Mouse (Mus musculus): Measurements from ENCODE around the gene Tmem91. TPM values are rescaled to one million over a fixed set of nuclear protein-coding genes. Genes with fewer than 3 reads are reported as not detected.

The Tmem91 gene
- polyA plus RNA-seq, 1 experiment, result not detected

- Histone ChIP-seq H3K4me3 (ENCODE audit: insufficient read depth, low read length) (no peak overlapping the region), H3K4me1 (ENCODE audit: control insufficient read depth, insufficient read depth, low read length) (no peaks in the 10 kb centered on the region), H3K27ac (ENCODE audit: insufficient read depth, low read length) (no peak overlapping the region)
- TF ChIP-seq CTCF (IDR thresholded peaks at IDR 0.05; ENCODE audit: borderline replicate concordance, insufficient read depth, low read length), result no peak
- no peak for TF ChIP-seq POLR2A (IDR thresholded peaks at IDR 0.05; ENCODE audit: low read depth, low read length)
Observed at GRCm38 (mm10) chr7:25655601-25656428, 19.2 kb downstream of the Tmem91 start.

- no peak for TF ChIP-seq POLR2A (IDR thresholded peaks at IDR 0.05; ENCODE audit: low read depth, low read length)
- TF ChIP-seq CTCF (IDR thresholded peaks at IDR 0.05; ENCODE audit: borderline replicate concordance, insufficient read depth, low read length), result no peak
- Histone ChIP-seq H3K4me1 (ENCODE audit: control insufficient read depth, insufficient read depth, low read length) (no peaks in the 10 kb centered on the region), H3K4me3 (ENCODE audit: insufficient read depth, low read length) (no peak overlapping the region), H3K27ac (ENCODE audit: insufficient read depth, low read length) (no peak overlapping the region)
Observed at GRCm38 (mm10) chr7:25652244-25652759, 22.7 kb downstream of the Tmem91 start.

- Histone ChIP-seq H3K4me3 (ENCODE audit: insufficient read depth, low read length) (no peak overlapping the region), H3K27ac (ENCODE audit: insufficient read depth, low read length) (no peak overlapping the region), H3K4me1 (ENCODE audit: control insufficient read depth, insufficient read depth, low read length) (no peaks in the 10 kb centered on the region)
- TF ChIP-seq POLR2A (IDR thresholded peaks at IDR 0.05; ENCODE audit: low read depth, low read length), result no peak
- TF ChIP-seq CTCF (IDR thresholded peaks at IDR 0.05; ENCODE audit: borderline replicate concordance, insufficient read depth, low read length), result no peak
Observed at GRCm38 (mm10) chr7:25651281-25651680, 23.7 kb downstream of the Tmem91 start.

GRCm38 (mm10) chr7:25649839-25650238, 25.1 kb downstream of the Tmem91 start:
- H3K4me1 ChIP-seq (ENCODE audit: control insufficient read depth, insufficient read depth, low read length), result no peaks in the 10 kb centered on the region
- no peak for TF ChIP-seq POLR2A (IDR thresholded peaks at IDR 0.05; ENCODE audit: low read depth, low read length)
- TF ChIP-seq CTCF (IDR thresholded peaks at IDR 0.05; ENCODE audit: borderline replicate concordance, insufficient read depth, low read length), result no peak
- no peak overlapping the region for H3K27ac ChIP-seq (ENCODE audit: insufficient read depth, low read length)
- H3K4me3 ChIP-seq (ENCODE audit: insufficient read depth, low read length), result no peak overlapping the region

GRCm38 (mm10) chr7:25647574-25648123, 27.3 kb downstream of the Tmem91 start:
- H3K4me3 ChIP-seq (ENCODE audit: insufficient read depth, low read length), result no peak overlapping the region
- H3K4me1 ChIP-seq (ENCODE audit: control insufficient read depth, insufficient read depth, low read length), result no peaks in the 10 kb centered on the region
- no peak overlapping the region for H3K27ac ChIP-seq (ENCODE audit: insufficient read depth, low read length)
- no peak for TF ChIP-seq POLR2A (IDR thresholded peaks at IDR 0.05; ENCODE audit: low read depth, low read length)
- TF ChIP-seq CTCF (IDR thresholded peaks at IDR 0.05; ENCODE audit: borderline replicate concordance, insufficient read depth, low read length), result peak; percentile 18; the same call in 1 of the 2 replicates

GRCm38 (mm10) chr7:25645074-25645473, 29.9 kb downstream of the Tmem91 start:
- no peaks in the 10 kb centered on the region for H3K4me1 ChIP-seq (ENCODE audit: control insufficient read depth, insufficient read depth, low read length)
- TF ChIP-seq POLR2A (IDR thresholded peaks at IDR 0.05; ENCODE audit: low read depth, low read length) (no peak), CTCF (IDR thresholded peaks at IDR 0.05; ENCODE audit: borderline replicate concordance, insufficient read depth, low read length) (no peak)
- H3K27ac ChIP-seq (ENCODE audit: insufficient read depth, low read length), result no peak overlapping the region
- H3K4me3 ChIP-seq (ENCODE audit: insufficient read depth, low read length), result no peak overlapping the region

GRCm38 (mm10) chr7:25644631-25645030, 30.3 kb downstream of the Tmem91 start:
- Histone ChIP-seq H3K27ac (ENCODE audit: insufficient read depth, low read length) (no peak overlapping the region), H3K4me1 (ENCODE audit: control insufficient read depth, insufficient read depth, low read length) (no peaks in the 10 kb centered on the region), H3K4me3 (ENCODE audit: insufficient read depth, low read length) (no peak overlapping the region)
- TF ChIP-seq CTCF (IDR thresholded peaks at IDR 0.05; ENCODE audit: borderline replicate concordance, insufficient read depth, low read length), result no peak
- TF ChIP-seq POLR2A (IDR thresholded peaks at IDR 0.05; ENCODE audit: low read depth, low read length), result no peak

GRCm38 (mm10) chr7:25644136-25644535, 30.8 kb downstream of the Tmem91 start:
- Histone ChIP-seq H3K27ac (ENCODE audit: insufficient read depth, low read length) (no peak overlapping the region), H3K4me1 (ENCODE audit: control insufficient read depth, insufficient read depth, low read length) (no peaks in the 10 kb centered on the region), H3K4me3 (ENCODE audit: insufficient read depth, low read length) (no peak overlapping the region)
- TF ChIP-seq POLR2A (IDR thresholded peaks at IDR 0.05; ENCODE audit: low read depth, low read length) (no peak), CTCF (IDR thresholded peaks at IDR 0.05; ENCODE audit: borderline replicate concordance, insufficient read depth, low read length) (no peak)

GRCm38 (mm10) chr7:25639754-25640153, 35.2 kb downstream of the Tmem91 start:
- Histone ChIP-seq H3K4me3 (ENCODE audit: insufficient read depth, low read length) (no peak overlapping the region), H3K27ac (ENCODE audit: insufficient read depth, low read length) (no peak overlapping the region), H3K4me1 (ENCODE audit: control insufficient read depth, insufficient read depth, low read length) (no peaks in the 10 kb centered on the region)
- TF ChIP-seq CTCF (IDR thresholded peaks at IDR 0.05; ENCODE audit: borderline replicate concordance, insufficient read depth, low read length) (no peak), POLR2A (IDR thresholded peaks at IDR 0.05; ENCODE audit: low read depth, low read length) (no peak)

GRCm38 (mm10) chr7:25637099-25637498, 37.9 kb downstream of the Tmem91 start:
- H3K4me3 ChIP-seq (ENCODE audit: insufficient read depth, low read length), result no peak overlapping the region
- no peaks in the 10 kb centered on the region for H3K4me1 ChIP-seq (ENCODE audit: control insufficient read depth, insufficient read depth, low read length)
- H3K27ac ChIP-seq (ENCODE audit: insufficient read depth, low read length), result no peak overlapping the region
- TF ChIP-seq CTCF (IDR thresholded peaks at IDR 0.05; ENCODE audit: borderline replicate concordance, insufficient read depth, low read length), result no peak
- TF ChIP-seq POLR2A (IDR thresholded peaks at IDR 0.05; ENCODE audit: low read depth, low read length), result no peak

All from embryonic fibroblast, embryonic 13.5 days (primary cell).